Mouse (Mus musculus): Measurements from ENCODE around the gene Pparg.

- peak; percentile 81 for TF ChIP-seq CTCF (IDR thresholded peaks at IDR 0.05; ENCODE audit: control insufficient read depth, insufficient read depth, insufficient read length)
- no peak for TF ChIP-seq USF1 (IDR thresholded peaks at IDR 0.05; ENCODE audit: low read depth)
- TF ChIP-seq MAX (IDR thresholded peaks at IDR 0.05): no peak
- TF ChIP-seq MYOG (IDR thresholded peaks at IDR 0.05; ENCODE audit: control insufficient read depth, extremely low read depth, insufficient read length): no peak
- no peak for TF ChIP-seq MYOD1 (IDR thresholded peaks at IDR 0.05; ENCODE audit: control insufficient read depth, insufficient read length, low read depth)
- no peak for TF ChIP-seq CEBPB (IDR thresholded peaks at IDR 0.05; ENCODE audit: low read depth)
Observed at GRCm38 (mm10) chr6:115538645-115539429, 178.1 kb downstream of the Pparg start.
